Mouse (Mus musculus) intestine, embryonic 15.5 days (tissue): ENCODE data around the gene BC004004. TPM values are rescaled to one million over a fixed set of nuclear protein-coding genes. Genes with fewer than 3 reads are reported as not detected.
A peak's percentile ranks its signal among the peaks of the same experiment; 100 is the strongest.
"Not testable (repeated sequence)": the region's sequence is repeated elsewhere in the genome, so short reads cannot be mapped to it uniquely, and the experiment has no call there.

Source experiments
- ATAC-seq: fragments of 200-750 bp; cut with Nextera tagmentation; 2 replicates; pipeline ENCODE4 v1.8.0; 2017; ENCODE audit warnings: moderate TSS enrichment, moderate library complexity
- H3K27ac ChIP-seq: fragments of 300-500 bp; sonication (generic); 2 replicates; pipeline ENCODE4 v1.5.1; 2015; ENCODE audit warnings: mild to moderate bottlenecking, inconsistent platforms
- H3K27me3 ChIP-seq: fragments of 300-500 bp; sonication (generic); replicated peaks from 2 replicates; pipeline ENCODE4 v1.6.1; 2015; ENCODE audit warnings: inconsistent platforms
- H3K36me3 ChIP-seq: fragments of 300-500 bp; sonication (generic); 2 replicates; pipeline ENCODE4 v1.6.1; 2015; ENCODE audit warnings: inconsistent platforms
- H3K4me1 ChIP-seq: fragments of 300-500 bp; sonication (generic); replicated peaks from 2 replicates; pipeline ENCODE4 v1.6.1; 2015; ENCODE audit warnings: inconsistent platforms
- H3K4me2 ChIP-seq: fragments of 300-500 bp; sonication (generic); replicated peaks from 2 replicates; pipeline ENCODE4 v1.6.1; 2015; ENCODE audit warnings: mild to moderate bottlenecking, inconsistent platforms
- H3K4me3 ChIP-seq: fragments of 300-500 bp; sonication (generic); replicated peaks from 2 replicates; pipeline ENCODE4 v1.5.1; 2015; ENCODE audit warnings: inconsistent platforms
- H3K9ac ChIP-seq: fragments of 300-500 bp; sonication (generic); 2 replicates; pipeline ENCODE4 v1.6.1; 2015; ENCODE audit warnings: inconsistent platforms
- H3K9me3 ChIP-seq: fragments of 300-500 bp; sonication (generic); 2 replicates; pipeline ENCODE4 v1.6.1; 2016; ENCODE audit warnings: inconsistent platforms
- WGBS: fragments of 180-500 bp; shearing (Covaris S2); methylation state at CpG from one replicate; pipeline ENCODE4 v1.1.7; 2015; 5-methylcytosine and 5-hydroxymethylcytosine counted together
- polyA plus RNA-seq: library from polyadenylated mRNA; unstranded; fragments of >200 nt; fragmentation: Nextera tagmentation; extraction: Ambion mirVana; gene quantifications from 2 replicates; pipeline ENCODE4 v1.2.1, GENCODE M21; 2015

The BC004004 gene
- polyA plus RNA-seq, 1 experiment from 2014 or later, result 78.3 TPM

GRCm38 (mm10) chr17:29346496-29347125 lies 78.0 kb downstream of the BC004004 start:
- Histone ChIP-seq H3K4me2 (peak overlapping the region; percentile 80), H3K9me3 (no peaks in the 10 kb centered on the region), H3K4me3 (peak overlapping the region; percentile 90), H3K36me3 (0 out of 2 replicates have a peak, but pooled peaks cover 2% of the 10 kb centered on the region), H3K9ac (peak overlapping the region; percentile 96), H3K27me3 (no peaks in the 10 kb centered on the region), H3K4me1 (peaks cover 32% of the 10 kb centered on the region), H3K27ac (peak overlapping the region; percentile 96)
- 5% methylated on average over 11 of the region's 11 CpGs for WGBS
- ATAC-seq, result no peak

GRCm38 (mm10) chr17:29347126-29347644 lies 78.6 kb downstream of the BC004004 start:
- Histone ChIP-seq H3K9ac (peak overlapping the region; percentile 96), H3K4me1 (peaks cover 26% of the 10 kb centered on the region), H3K27me3 (no peaks in the 10 kb centered on the region), H3K4me3 (peak overlapping the region; percentile 90), H3K36me3 (0 out of 2 replicates have a peak, but pooled peaks cover 2% of the 10 kb centered on the region), H3K9me3 (no peaks in the 10 kb centered on the region), H3K27ac (peak overlapping the region; percentile 96), H3K4me2 (peak overlapping the region; percentile 80)
- peak; percentile 42 for ATAC-seq
- WGBS, result under 1% methylated on average over 44 of the region's 45 CpGs

- peak within 1 kb of the TSS; percentile 96 for H3K9ac ChIP-seq
- H3K4me2 ChIP-seq, result peak within 1 kb of the TSS; percentile 80
- under 1% methylated on average over 52 of the region's 53 CpGs for WGBS
- 0 out of 2 replicates have a peak, but pooled peaks cover 2% of the 10 kb centered on the region for H3K36me3 ChIP-seq
- H3K27ac ChIP-seq, result peak within 1 kb of the TSS; percentile 96
- H3K4me1 ChIP-seq, result peaks cover 20% of the 10 kb centered on the region
- no peaks in the 10 kb centered on the region for H3K9me3 ChIP-seq
- peak; percentile 99 for ATAC-seq
- no peaks in the 10 kb centered on the region for H3K27me3 ChIP-seq
- peak within 1 kb of the TSS; percentile 90 for H3K4me3 ChIP-seq
Measured at GRCm38 (mm10) chr17:29347645-29348256, 79.2 kb downstream of the BC004004 start, which contains the start of gene Mtch1. TSS of gene Mtch1 (minus strand) at chr17:29347934.

DNA sequence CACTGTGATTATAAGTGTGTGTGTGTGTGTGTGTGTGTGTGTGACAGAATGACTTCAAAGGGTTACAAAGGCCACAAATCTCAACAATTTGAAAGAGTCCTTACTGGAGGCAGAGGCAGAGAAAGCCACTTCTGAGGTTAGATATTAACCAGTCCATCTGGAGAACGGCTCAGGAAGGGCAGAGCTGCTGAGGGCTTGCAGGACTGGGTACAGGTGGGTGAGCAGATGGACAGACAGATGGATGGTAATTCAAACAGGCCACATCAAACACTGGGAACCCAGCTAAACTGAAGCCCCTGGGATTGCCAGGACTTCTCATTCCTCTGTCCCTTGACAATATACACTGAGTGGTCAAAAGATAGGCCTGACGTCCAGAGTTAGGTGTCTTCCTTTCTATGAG lies 80.4 kb downstream of the BC004004 start:
- Histone ChIP-seq H3K27me3 (no peaks in the 10 kb centered on the region), H3K36me3 (no peaks in the 10 kb centered on the region), H3K9ac (no peak overlapping the region), H3K4me1 (peaks cover 20% of the 10 kb centered on the region), H3K27ac (peak overlapping the region; percentile 14; the same call in 1 of the 2 replicates), H3K4me3 (no peak overlapping the region), H3K9me3 (no peaks in the 10 kb centered on the region), H3K4me2 (no peak overlapping the region)
- WGBS, result 65% methylated on average over 2 of the region's 2 CpGs
- no peak for ATAC-seq

- H3K9ac ChIP-seq, ATAC-seq, H3K4me3 ChIP-seq, H3K27ac ChIP-seq, H3K4me2 ChIP-seq, H3K36me3 ChIP-seq, H3K27me3 ChIP-seq, H3K9me3 ChIP-seq: not testable (repeated sequence)
- peaks cover 21% of the 10 kb centered on the region for H3K4me1 ChIP-seq
- 80% methylated on average over 5 of the region's 5 CpGs for WGBS
Measured at GRCm38 (mm10) chr17:29351056-29351455, 82.5 kb downstream of the BC004004 start.

- H3K4me1 ChIP-seq, result peaks cover 23% of the 10 kb centered on the region
- WGBS, result 34% methylated on average over 5 of the region's 5 CpGs
- H3K36me3 ChIP-seq, result no peaks in the 10 kb centered on the region
- no peaks in the 10 kb centered on the region for H3K27me3 ChIP-seq
- no peak overlapping the region for H3K4me3 ChIP-seq
- H3K9me3 ChIP-seq, result no peaks in the 10 kb centered on the region
- H3K27ac ChIP-seq, result peak overlapping the region; percentile 85
- no peak overlapping the region for H3K4me2 ChIP-seq
- ATAC-seq, result peak; percentile 38
- H3K9ac ChIP-seq, result no peak overlapping the region
Measured at GRCm38 (mm10) chr17:29355461-29355840, 86.9 kb downstream of the BC004004 start.

DNA sequence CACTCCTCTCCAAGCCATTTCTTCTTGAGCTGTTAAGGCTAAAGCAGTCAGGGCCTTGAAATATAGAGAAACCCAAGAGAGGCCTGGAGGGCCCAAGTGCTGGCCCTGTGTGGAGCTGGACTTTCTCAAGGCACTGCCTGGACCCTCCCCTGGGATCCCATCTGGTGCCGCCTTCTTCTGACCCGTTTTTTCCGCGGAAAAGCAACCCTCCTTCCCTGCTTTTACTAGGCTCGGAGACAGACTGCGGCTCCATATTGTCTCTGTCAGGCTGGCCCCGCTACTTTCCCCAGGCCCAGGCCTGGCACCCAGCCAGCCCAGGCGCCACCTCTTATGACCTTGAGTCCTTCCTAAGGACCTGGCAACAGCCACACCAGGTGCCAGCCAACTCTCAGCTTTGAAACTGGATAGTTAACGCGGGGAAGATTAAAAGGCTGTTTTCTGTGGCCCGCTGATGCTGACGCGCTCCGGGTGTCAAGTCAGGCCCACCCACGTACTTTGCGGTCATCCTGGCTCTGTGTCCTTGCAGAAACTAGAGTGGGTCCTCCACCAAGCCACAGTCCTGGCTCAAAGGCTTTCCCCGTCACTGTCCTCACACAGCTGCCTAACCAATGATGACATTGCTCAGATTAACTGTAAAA lies 87.4 kb downstream of the BC004004 start:
- H3K36me3 ChIP-seq, result no peaks in the 10 kb centered on the region
- no peaks in the 10 kb centered on the region for H3K27me3 ChIP-seq
- no peaks in the 10 kb centered on the region for H3K9me3 ChIP-seq
- H3K4me1 ChIP-seq, result peaks cover 25% of the 10 kb centered on the region
- H3K9ac ChIP-seq, result peak overlapping the region; percentile 29; the same call in 1 of the 2 replicates
- H3K4me3 ChIP-seq, result peak overlapping the region; percentile 25
- 17% methylated on average over 17 of the region's 17 CpGs for WGBS
- ATAC-seq, result peak; percentile 51
- H3K27ac ChIP-seq, result peak overlapping the region; percentile 85
- H3K4me2 ChIP-seq, result peak overlapping the region; percentile 61

DNA sequence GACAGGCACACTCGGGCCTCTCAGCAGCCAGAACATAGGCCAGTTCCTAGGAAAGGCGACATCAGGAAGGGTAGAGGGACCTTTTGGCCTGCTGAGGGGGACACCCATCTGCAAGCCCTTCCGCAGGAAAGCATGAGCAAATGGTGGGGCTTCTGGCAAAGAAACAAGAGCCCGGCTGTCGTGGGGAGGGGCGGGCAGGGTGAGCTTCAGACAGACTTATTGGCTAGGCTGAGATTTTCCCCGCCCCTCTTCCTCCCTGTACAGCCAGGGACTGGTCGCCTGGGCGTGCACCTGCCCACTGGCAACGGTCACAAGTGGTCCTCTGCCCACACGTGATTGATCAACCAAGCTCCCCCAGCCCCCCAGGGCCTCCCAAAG lies 87.9 kb downstream of the BC004004 start:
- no peaks in the 10 kb centered on the region for H3K36me3 ChIP-seq
- no peaks in the 10 kb centered on the region for H3K9me3 ChIP-seq
- peak overlapping the region; percentile 29 for H3K9ac ChIP-seq
- WGBS, result 6% methylated on average over 11 of the region's 11 CpGs
- H3K4me2 ChIP-seq, result peak overlapping the region; percentile 61
- ATAC-seq, result peak; percentile 88
- H3K4me3 ChIP-seq, result peak overlapping the region; percentile 25
- no peaks in the 10 kb centered on the region for H3K27me3 ChIP-seq
- peak overlapping the region; percentile 85 for H3K27ac ChIP-seq
- H3K4me1 ChIP-seq, result peaks cover 27% of the 10 kb centered on the region

DNA sequence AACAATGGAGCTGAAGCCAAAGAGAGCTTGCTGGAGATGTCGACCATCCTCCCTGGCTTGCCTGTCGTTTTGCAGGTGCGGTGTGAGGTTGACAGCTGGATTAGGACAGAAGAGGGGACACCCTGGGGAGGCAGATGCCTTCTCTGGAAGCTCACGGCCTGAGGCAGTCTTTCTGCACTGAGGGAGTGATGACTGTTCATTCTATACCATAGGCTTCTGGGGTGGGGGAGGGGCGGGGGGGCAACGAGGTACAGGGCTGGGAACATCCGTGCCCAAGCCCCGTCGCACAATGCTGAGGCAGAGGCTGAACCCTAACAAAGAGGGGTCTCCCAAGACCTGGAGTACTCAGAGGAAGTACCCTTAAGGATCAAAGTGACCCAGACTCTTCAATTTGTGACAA lies 88.3 kb downstream of the BC004004 start:
- WGBS, result 15% methylated on average over 9 of the region's 9 CpGs
- Histone ChIP-seq H3K9ac (peak overlapping the region; percentile 29), H3K27ac (peak overlapping the region; percentile 85), H3K36me3 (no peaks in the 10 kb centered on the region), H3K4me2 (peak overlapping the region; percentile 61), H3K27me3 (no peaks in the 10 kb centered on the region), H3K9me3 (no peaks in the 10 kb centered on the region), H3K4me1 (peaks cover 27% of the 10 kb centered on the region), H3K4me3 (peak overlapping the region; percentile 25)
- peak; percentile 24; the same call in 1 of the 2 replicates for ATAC-seq

- 69% methylated on average over 3 of the region's 3 CpGs for WGBS
- Histone ChIP-seq H3K4me3 (no peak overlapping the region), H3K36me3 (no peaks in the 10 kb centered on the region), H3K9me3 (no peaks in the 10 kb centered on the region), H3K27ac (no peak overlapping the region), H3K4me1 (peaks cover 27% of the 10 kb centered on the region), H3K9ac (no peak overlapping the region), H3K27me3 (no peaks in the 10 kb centered on the region), H3K4me2 (no peak overlapping the region)
- no peak for ATAC-seq
Measured at GRCm38 (mm10) chr17:29358928-29359327, 90.3 kb downstream of the BC004004 start.

GRCm38 (mm10) chr17:29360761-29361221 lies 92.2 kb downstream of the BC004004 start, which contains the start of gene Fgd2:
TSS of gene Fgd2 (plus strand) at chr17:29360914.
- H3K4me3 ChIP-seq, result no peak within 1 kb of the TSS
- H3K9ac ChIP-seq, result 0 out of 2 replicates have a peak within 1 kb of the TSS, but pooled peaks have one; percentile 24
- no peaks in the 10 kb centered on the region for H3K27me3 ChIP-seq
- WGBS, result 17% methylated on average over 5 of the region's 5 CpGs
- H3K4me1 ChIP-seq, result peaks cover 18% of the 10 kb centered on the region
- H3K36me3 ChIP-seq, result no peaks in the 10 kb centered on the region
- no peak within 1 kb of the TSS for H3K27ac ChIP-seq
- peak; percentile 34; the same call in 1 of the 2 replicates for ATAC-seq
- H3K9me3 ChIP-seq, result no peaks in the 10 kb centered on the region
- no peak within 1 kb of the TSS; the same call in 1 of the 2 replicates for H3K4me2 ChIP-seq
